Mouse (Mus musculus): ENCODE results near the gene Zfp663.

DNA sequence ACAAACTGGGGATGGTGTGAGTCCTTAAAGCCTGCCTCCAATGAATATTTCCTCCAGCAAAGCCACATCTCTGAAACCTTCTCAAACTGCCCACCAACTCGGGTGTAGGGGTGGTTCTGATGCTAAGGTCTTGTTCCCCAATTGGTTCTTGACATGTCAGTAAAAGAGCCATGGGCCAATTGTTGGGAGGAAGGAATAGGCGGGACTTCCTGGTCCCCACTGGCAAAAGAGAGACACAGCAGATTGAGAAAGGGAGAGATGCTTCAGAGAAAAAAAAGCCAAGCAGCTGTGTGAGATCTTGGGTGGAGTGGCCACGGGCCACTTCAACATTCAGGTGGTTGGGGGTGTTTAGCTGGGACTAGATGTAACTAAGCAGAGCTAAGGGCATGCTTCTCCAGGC is 2.5 kb upstream of the Zfp663 start:
- no peak for TF ChIP-seq EP300 (IDR thresholded peaks at IDR 0.05; ENCODE audit: low read depth)
- TF ChIP-seq CTCF (IDR thresholded peaks at IDR 0.05; ENCODE audit: low read depth): no peak

Measured in liver, embryonic 14.5 days (tissue).